Mouse (Mus musculus) kidney, adult 11 months (tissue): ENCODE data around the gene Hbs1l.

ENCODE experiments used
- DNase-seq: peaks from one replicate; pipeline ENCODE4 v3.0.0; 2022

Hbs1l gene

DNA sequence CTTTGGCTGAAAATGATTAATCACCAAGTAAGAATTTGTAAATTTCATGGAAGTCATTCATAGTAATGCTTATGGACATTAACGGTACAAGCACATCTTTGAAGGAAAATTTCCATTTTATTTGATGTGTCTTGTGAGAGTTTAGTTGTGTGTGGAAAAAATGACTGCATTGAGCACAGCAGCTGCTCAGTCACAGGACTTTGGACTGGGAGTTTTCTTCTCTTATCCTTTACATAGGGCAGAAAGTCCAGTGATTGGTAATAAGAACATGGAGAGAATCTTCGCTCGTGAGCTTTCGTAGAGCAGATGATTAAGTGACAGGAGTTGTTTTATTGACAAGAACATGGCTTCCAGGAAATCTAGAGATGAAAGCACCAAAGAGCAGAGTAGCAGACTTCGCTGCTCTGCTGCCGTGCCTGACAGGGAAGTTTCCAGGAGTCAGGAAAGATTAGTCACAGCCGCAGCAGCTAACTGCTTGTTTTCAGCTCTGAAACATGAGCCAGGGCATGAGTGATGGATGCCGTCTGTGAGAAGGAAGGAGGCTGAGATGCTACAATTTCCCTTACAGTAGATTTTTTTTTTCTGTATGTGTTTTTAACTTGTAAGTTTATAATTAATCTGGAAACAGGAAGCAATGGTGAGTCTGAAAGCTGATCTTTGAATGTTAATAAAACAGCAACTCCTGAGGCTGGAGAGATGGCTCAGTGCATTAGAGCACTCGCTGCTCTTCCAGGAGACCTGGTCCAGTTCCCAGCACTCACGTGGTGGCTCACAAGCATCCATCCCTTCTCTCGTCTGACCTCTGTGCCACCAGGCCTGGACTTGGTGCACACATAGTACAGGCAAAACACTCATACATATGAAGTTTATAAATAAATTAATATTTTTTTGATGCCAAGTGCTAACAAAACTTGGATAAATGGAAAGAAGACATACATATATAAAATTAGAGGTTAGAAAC is 9.2 kb downstream of the Hbs1l start:
- DNase-seq = peak; percentile 52

DNA sequence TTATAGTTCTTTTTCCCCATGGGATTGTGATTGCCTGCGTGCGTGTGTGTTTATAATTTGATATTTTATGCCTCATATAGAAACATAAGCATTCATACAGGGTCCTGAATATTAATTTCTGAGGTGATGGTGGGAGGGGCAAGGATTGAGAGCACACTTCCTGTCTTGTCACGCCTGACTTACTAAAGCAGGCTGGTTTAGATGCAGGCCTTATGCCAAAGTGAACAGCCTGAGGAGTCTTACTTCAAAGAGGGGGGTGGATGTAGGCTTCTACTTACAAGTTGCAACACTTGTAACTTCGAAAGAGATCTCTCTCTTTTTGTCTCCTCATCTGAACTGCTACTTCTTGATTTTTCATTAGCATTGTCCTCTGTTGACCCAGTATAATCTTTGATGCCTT is 18.0 kb downstream of the Hbs1l start:
- DNase-seq = peak; percentile 41

DNA sequence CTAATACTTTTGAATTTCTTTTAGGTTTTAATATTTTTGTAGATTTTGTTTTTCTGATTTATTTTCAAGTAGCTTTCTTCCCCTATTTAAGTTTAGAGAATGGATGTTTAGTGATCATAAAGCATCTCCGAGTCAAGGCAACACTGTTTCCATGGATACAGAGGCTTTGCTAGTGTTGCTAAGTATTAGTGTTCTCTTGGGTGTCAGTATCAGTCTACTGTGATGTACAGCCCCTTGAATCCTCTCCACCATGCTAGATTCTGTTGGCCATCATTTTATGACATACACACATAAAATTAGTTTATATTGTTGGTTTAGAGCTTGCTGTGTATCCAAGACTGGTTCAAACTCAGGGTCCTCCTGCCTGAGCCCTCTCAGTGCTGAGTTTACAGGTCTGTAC is 20.3 kb downstream of the Hbs1l start:
- no peak for DNase-seq

DNA sequence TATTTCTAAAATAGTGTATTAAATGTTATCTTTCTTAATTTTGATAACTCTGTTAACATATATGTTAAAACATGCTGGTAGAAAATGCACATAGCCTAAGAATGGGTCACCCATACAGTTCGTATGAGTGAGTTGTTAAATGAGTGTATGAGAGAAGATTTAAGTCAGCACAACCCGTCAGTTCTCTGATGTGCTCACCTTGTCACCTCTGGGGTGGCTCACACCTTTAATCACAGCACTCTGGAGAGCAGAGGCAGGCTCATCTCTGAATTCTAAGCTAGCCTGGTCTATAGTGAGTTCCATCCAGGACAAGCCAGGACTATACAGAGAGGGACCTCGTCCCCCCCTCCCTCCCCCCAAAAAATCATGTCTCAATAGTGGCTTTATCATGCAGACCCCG is 22.5 kb downstream of the Hbs1l start:
- DNase-seq = no peak

DNA sequence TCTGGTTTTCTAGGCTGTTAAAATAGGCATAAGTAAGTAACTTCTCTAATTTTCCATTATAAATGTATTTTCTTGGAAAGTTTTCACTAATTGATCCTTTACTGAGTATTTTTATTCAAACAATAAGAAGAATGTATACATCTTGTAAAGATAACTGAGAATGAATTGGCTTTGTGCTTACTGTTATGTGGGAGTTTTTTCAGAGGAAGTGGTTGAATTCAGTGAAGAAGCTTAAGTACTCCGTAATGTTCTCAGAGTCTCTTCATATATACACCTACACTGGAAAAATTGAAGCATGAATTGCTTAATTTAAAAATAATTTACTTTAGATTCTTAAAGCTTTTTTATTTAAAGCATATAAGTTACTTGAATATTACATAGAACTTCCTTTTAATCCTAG is 23.2 kb downstream of the Hbs1l start:
- DNase-seq = no peak

DNA sequence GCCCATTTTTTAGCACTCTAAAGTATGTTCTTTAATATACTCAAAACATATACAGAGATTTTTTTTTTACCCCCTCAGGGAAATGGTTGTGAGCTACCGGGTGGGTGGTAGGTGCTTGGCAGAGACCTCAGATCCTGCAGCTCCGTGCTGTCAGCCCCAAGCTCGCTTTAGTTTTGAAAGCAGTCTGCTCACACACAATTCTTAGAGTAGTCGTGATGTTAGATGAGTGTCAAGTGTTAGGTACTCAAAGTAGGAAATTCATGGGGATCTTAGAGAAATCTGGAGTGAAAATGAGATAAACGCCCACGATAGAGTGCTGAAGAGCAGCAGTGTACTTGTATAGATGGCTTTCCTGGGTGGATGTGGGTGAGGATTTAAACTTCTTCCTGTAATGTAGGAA is 24.8 kb downstream of the Hbs1l start:
- DNase-seq = no peak

DNA sequence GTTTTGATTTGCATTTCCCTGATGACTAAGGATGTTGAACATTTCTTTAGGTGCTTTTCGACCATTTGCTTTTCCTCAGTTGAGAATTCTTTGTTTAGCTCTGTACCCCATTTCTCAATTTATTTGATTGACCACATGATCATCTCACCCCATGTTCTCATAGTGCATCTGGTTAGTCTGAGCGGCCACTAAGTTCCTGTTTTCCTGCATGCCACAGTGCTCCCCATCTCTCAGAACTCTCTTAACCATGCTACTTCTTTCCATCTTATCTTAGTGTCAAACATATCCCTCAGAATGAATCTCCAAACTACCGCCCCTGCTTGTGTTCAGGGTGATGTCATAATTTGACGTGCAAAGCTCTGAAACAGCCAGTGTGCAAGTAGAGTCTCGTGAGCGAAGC is 30.6 kb downstream of the Hbs1l start:
- no peak for DNase-seq

DNA sequence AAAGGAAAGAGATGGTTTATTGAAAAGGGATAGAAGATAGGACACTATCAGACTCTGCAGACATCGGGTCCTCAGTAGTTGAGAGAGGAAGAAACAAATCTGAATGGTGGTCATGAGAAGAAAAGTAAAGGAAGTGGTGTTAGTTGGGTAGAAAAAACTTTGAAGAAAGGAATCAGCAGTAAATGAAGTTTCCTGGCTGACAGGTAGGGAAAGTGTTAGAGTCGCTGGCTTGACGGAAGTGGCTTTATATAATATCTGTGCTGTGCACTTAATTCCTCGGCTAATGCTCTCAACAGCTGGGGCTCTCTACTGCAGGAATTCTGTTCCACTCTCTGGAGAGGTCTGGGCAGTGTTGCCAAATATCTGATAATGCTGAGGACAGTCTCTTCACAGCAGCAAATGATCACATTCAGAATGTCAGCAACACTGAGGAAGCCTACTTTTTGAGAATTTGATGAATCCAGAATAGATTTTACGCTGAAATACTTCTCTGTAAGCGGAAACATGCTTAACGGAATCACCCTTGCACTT is 31.9 kb downstream of the Hbs1l start:
- DNase-seq = no peak

DNA sequence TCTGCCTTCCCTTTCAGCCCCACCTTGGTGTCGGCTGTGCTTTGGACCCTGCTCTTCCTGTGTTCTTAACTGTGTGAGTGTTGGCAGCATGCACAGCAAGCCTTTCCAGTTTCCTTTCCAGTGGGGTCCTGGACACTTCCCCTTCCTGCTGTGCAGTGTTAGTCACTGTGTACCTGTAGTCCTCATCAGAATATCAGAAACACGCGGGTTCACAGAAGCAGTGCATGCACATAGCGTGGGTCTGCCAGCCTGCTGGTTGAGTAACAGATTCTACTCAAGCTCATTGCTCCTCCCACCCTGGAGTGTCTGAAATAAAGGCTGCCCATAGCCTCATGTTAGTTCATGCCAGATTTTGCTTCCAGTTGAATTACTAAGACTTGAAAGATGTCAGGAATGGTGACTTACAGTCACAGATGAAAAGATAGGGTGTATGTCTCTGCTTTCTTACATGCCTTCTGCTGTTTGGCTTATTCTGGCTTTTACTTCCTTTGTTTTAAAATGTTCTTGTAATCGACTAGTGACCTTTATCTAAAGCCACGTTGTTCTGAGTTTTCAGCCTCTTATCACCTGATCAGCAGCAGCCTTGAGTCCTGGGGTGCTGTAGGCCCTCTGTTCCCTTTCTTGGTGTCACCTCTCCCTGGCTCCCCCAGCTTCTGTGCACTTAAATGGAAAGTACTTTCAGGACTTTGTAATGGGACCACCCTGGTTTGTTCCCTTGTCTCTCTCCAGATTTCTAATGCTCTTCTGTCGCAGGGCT is 38.7 kb downstream of the Hbs1l start:
- DNase-seq = no peak

DNA sequence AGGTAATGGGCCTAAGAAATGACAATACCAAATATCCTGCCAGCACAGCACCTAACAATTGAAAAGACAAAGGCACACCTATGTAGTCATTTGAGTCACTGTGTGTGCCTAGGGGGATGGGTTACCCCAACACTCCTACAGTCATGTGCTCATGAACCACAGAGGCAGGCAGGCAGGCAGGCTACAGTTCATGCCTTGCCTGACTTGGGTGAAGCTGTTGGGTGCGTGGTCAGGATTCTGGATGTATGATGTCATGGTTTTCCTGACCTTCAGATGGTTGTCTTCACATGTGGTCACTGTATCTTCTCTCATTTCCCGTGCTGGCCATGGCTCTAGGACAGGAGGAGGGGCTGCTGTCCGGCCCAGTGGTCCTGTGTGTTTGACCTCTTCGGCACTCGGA is 39.8 kb downstream of the Hbs1l start:
- DNase-seq = no peak

DNA sequence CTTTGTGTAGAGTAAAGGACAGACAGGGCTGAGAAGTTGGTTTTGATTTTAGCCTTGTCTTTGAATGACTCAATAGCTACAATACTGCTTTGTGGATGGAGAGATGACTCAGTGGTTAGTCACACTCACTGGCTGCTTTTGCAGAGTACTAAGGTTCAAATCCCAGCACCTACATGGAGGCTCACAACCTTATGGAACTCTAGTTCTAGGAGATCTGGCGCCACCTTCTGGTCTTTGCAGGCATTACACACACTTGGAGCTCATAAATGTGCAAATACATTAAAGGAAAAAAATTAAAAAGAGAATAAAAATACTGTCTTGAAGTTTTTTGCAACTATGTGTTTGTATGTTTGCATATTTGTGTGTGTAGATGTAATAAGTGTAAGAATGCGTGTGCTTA is 41.4 kb downstream of the Hbs1l start:
- DNase-seq = no peak

DNA sequence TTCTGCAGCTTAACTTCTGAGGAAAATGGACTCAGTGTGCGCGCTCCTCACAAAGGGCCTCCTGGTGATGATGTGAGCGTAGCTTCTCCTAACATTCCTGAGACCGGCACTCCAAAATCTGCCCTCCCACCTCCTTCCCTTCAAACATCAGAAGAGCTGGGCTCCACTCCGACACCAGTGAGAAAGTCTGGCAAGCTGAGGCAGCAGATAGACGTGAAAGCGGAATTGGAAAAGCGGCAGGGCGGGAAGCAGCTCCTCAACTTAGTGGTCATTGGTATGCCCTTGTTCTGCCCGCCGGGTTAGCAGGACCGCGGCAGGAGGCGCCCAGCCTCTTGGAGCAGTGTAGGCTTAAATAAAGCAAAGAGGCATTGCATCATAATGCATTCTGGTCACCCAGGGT is 45.9 kb downstream of the Hbs1l start:
- DNase-seq = no peak

DNA sequence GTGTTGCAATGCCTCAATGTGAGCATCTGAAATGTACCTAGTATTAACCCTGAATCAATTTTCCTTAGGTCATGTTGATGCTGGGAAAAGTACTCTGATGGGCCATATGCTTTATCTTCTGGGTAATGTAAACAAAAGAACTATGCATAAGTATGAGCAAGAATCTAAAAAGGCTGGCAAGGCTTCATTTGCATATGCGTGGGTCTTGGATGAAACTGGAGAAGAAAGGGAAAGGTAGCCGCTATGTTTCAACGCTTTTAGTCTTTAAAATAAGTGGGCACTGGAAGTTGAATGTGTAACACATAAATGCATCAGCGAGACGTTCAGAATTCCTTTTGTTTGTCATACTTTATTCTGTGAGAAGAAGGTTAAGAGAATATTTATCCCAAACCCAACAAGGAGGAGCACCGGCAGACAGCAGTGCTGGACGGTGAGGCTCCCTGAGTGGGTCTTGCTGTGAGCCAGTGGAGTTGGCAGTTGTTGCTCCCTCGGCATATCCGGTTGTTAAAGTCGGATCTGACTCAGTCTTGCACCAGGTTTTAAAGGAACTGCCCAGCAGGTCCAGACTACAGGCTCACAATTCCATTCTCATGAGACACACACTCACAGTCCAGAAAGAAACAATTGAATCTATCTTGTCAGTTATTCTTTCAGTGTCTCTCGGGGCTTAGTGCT is 46.7 kb downstream of the Hbs1l start:
- no peak for DNase-seq

DNA sequence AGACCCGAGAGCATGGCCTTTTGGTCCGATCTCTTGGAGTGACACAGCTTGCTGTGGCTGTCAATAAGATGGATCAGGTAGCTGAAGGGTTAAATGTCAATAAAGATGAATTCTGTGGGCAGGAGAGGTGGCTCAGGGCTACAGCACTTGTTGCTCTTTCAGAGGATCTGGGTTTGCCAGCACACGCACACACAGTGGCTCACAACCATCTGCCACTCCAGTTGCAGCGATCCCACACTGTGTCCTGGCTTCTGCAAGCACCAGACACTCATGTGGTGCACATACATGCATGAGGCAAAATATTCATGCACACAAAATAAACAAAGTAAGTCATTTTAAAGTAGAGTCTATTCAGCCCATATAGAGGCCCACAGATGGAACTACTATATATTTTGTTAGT is 51.6 kb downstream of the Hbs1l start:
- DNase-seq = no peak

DNA sequence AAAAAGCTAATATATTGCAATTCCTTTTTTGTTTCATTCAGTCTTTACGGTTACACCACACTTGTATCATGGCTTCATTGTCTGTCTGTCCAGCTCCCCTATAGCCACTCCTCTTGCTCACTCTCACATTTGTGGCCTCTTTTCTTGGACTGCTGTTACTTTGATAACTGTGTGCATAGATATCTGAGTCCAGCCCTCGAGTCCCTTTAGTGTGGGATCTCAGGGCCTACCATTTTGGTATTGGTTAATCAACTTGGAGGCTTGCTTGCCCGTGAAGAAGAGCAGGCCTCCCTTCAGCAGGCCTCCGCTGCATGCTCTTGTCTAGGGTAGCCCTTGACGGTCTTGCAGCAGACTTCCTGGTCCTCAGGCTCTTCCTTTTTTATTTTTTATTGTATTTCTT is 53.7 kb downstream of the Hbs1l start:
- DNase-seq = no peak

DNA sequence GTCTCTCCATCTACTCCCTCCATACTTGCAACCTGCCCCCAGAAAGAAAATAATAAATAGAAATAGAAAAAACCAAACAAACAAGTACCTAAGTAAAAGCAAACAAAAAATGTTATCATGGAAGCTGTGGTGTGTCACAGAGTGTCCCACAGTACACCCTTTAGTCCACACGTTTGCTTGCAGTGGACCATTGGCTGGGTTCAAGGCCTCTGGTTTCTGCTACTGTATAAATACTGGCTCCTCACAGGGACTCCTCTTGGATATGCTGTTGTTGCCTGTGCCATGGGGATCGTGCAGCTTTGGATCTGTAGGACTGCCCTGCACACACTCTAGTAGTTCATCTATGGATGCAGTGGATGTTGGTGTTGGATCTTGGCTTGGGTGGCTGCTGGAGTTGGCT is 54.2 kb downstream of the Hbs1l start:
- no peak for DNase-seq

DNA sequence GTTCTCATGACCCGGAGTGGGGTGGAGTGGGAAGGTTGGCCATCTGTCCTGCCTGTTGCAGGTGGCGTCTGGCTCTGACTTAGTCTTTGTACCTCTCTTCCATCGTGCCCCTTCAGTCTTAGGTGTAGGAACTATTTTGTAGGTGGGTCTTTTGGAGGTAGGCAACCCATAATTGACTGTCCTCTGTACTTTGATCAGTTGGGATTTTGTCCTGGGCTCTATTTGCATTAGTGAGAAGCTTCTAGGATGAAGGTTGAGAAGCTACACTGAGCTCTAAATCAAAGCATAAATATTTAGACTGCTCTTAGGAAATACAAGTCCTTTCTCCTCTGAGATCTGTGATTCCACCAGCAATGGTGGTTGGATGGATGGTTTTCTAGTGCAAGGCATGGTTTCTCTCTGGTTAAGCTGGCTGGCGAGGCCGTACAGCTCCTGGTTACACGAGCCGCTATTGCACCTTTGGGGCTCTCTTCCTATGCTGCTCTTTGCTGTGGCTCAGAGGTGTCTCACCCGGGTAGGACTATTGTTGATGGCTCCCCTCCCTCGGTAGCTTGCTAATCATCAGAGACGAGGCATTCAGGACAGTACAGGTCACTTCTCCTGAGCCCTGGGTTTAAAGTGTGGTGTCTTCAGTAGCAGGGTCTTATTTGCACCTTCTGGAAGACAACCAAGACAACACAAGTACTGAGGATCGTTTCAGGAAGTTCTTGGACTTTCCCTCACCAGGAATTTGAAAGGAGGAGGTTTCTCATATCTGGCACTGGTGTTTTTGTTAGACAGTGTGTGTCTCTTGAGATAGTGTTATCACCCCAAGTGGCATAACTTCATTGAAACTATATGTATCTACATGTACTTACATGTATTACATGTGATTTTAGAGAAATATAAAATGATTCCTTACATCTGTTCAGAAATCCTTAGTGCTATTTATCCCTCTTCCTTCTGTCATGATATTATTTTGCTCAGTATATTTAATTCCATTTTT is 55.0 kb downstream of the Hbs1l start:
- no peak for DNase-seq

DNA sequence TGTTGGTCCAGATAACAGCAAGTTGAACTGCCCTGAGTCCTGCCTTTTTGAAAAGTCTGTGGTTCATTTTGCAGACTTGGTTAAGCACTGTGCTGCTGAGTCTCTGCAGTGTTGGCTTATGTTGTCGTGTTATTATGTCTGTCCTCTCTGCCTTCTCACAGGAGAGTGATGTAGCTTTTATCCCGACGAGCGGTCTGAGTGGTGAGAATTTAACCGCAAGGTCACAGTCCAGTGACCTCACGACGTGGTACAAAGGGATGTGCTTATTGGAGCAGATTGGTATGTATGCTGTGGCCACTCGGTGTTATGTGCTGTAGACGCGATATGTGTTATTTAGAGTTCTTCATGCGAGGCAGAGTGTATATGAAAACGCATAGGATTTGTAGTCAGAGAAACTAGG is 56.0 kb downstream of the Hbs1l start:
- no peak for DNase-seq

DNA sequence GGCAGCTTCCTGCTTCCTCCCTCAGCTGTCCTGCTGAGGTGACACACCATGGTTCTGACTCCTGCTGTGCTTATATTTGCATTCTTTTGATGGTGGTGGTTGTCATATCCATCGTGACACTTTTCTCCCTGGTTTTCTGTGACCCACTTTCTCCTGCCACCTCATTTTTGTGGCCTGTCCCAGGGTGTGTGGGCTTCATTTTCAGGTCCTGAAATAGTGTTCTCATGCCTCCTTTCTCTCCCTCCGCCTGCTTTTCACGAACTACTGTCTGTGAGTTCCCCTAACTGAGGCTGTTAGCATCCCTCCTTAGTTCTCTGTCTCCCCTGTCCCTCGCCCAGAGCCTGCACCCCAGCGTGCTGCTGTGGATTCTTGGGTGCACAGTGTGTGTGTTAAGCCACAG is 58.1 kb downstream of the Hbs1l start:
- no peak for DNase-seq

DNA sequence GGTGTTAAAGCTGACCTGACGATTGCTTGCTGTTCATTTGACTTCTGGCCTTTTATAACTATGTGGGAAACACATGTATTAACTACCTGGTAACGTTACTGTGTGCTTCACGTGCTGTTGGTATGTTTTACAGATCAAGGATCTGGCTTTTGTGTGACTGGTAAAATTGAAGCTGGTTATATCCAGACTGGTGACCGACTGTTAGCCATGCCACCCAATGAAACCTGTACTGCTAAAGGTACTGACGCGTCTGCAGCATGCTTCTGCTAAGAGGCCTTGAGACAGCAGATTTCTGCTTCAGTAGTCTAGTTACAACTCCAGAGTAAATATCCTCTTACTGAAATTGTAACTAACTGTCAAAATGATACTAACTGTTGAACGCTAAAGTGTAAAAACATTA is 58.7 kb downstream of the Hbs1l start:
- no peak for DNase-seq

DNA sequence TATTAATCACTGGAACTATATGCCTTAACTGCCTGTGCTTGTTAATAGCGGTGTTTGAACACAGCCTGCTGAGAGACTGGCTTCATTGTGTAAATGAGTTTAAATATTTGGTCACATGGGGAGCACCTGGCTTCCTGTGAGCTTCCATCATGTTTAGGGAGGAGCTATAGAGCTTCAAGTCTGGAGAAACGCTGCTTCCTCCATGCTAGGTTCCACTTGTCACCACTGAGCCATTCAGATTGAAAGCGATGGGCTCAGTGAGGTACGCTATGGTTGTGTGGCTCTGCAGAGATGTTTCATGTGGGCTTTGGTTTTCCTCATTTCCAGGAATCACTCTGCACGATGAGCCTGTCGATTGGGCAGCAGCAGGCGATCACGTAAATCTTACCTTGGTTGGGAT is 62.2 kb downstream of the Hbs1l start:
- DNase-seq = no peak

DNA sequence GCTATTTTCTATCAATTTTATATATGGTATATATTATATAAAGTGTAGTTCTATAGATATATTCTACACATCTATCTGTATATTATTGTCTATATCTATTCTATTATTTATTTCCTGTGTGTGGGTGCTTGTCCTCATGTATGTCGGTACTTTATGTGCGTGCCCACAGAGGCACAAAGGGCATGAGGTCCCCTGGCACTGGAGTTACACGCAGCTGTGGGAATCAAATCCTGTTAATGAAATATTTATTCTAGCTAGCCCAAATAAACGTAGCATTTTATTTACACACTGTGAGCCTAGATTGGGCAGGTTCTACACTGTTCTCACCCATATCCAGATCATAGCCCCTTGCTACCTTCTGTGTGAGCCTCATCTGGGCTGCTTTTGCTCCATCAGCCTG is 63.3 kb downstream of the Hbs1l start:
- no peak for DNase-seq
